Mouse (Mus musculus): Measurements from ENCODE around the gene Crabp1. TPM values are rescaled to one million over a fixed set of nuclear protein-coding genes. Genes with fewer than 3 reads are reported as not detected.
A peak's percentile ranks its signal among the peaks of the same experiment; 100 is the strongest.

The Crabp1 gene
- polyA plus RNA-seq, 1 experiment from 2014 or later, result 24.5 TPM

DNA sequence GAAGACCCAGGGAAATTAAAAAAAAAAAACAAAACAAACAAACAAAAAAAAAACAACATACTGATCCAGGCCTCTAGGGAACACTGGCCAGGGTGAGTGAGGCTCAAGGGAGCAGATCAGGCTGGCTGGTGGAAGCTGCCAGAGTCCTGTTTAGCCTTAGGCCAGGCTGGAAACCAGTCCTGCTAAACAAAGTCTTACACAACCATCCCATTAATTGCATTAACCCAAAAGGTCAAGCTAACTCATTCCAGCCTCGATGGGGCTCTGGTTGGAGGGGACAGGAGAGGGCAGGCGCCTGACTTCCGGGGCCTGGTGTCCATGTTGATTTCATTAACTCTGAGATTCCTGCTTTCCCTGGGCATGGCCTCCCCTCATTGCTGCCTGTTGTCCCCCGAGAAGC, 43.2 kb downstream of the Crabp1 start:
- ATAC-seq (ENCODE audit: insufficient number of reproducible peaks, low FRiP score), result no peak
- 55% methylated on average over 4 of the region's 4 CpGs for WGBS
- no peaks in the 10 kb centered on the region for H3K9me3 ChIP-seq (replicated peaks)
- no peak overlapping the region for H3K4me3 ChIP-seq
- no peaks in the 10 kb centered on the region for H3K36me3 ChIP-seq
- no peak overlapping the region for H3K27ac ChIP-seq (ENCODE audit: poor library complexity, severe bottlenecking)
- H3K27me3 ChIP-seq (replicated peaks), result no peaks in the 10 kb centered on the region; the same call in 1 of the 2 replicates
- H3K9ac ChIP-seq, result no peak overlapping the region
- no peak overlapping the region for H3K4me2 ChIP-seq
- H3K4me1 ChIP-seq (replicated peaks), result peaks cover 6% of the 10 kb centered on the region; the same call in 1 of the 2 replicates

GRCm38 (mm10) chr9:54809953-54810352, 45.4 kb downstream of the Crabp1 start:
- no peaks in the 10 kb centered on the region; the same call in 1 of the 2 replicates for H3K27me3 ChIP-seq (replicated peaks)
- no peaks in the 10 kb centered on the region for H3K36me3 ChIP-seq
- H3K4me3 ChIP-seq, result no peak overlapping the region
- no peaks in the 10 kb centered on the region for H3K9me3 ChIP-seq (replicated peaks)
- 0 out of 2 replicates have a peak overlapping the region, but pooled peaks have one; percentile 9 for H3K9ac ChIP-seq
- ATAC-seq (ENCODE audit: insufficient number of reproducible peaks, low FRiP score), result no peak
- H3K4me1 ChIP-seq (replicated peaks), result no peaks in the 10 kb centered on the region
- 36% methylated on average over 4 of the region's 4 CpGs for WGBS
- no peak overlapping the region for H3K4me2 ChIP-seq
- H3K27ac ChIP-seq (ENCODE audit: poor library complexity, severe bottlenecking), result no peak overlapping the region

DNA sequence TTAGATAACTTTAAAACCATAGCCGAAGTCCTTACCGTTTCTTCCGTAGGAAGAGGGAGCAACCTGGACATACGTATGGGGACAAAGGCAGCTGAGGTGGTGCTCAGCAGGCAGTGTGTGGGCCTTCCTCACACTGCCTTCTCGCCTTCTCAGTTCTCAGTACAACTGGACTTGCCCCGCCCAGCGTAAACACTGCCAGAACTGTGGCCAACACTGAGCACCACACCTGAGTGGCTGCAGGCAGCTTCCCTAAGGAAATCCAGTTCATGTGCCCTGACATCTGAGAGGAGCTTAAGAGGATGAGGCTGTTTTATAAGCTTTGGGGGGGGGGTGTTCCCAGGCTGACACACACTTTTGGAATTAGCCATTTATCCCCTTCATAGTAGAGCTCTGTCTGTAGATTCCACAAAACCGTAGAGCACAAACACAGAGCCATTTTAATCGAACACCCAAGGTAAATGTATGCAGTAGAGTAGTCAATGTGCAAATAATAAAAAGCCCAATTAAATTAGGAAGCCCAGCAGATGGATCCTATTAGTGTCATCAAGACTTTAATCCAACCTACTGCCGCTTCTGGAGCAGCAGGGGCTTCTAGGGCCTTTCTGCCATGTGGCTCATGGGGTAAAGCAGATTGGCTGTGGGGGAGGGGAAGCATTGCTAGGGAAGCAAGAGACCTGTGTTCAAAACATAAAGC, 52.1 kb downstream of the Crabp1 start:
- H3K9ac ChIP-seq, result no peak overlapping the region
- no peaks in the 10 kb centered on the region for H3K9me3 ChIP-seq (replicated peaks)
- ATAC-seq (ENCODE audit: insufficient number of reproducible peaks, low FRiP score), result no peak
- H3K27ac ChIP-seq (ENCODE audit: poor library complexity, severe bottlenecking), result no peak overlapping the region
- no peak overlapping the region for H3K4me2 ChIP-seq
- H3K36me3 ChIP-seq, result no peaks in the 10 kb centered on the region
- no peaks in the 10 kb centered on the region for H3K4me1 ChIP-seq (replicated peaks)
- H3K4me3 ChIP-seq, result no peak overlapping the region
- 69% methylated on average over 10 of the region's 10 CpGs for WGBS
- peaks cover 18% of the 10 kb centered on the region for H3K27me3 ChIP-seq (replicated peaks)

DNA sequence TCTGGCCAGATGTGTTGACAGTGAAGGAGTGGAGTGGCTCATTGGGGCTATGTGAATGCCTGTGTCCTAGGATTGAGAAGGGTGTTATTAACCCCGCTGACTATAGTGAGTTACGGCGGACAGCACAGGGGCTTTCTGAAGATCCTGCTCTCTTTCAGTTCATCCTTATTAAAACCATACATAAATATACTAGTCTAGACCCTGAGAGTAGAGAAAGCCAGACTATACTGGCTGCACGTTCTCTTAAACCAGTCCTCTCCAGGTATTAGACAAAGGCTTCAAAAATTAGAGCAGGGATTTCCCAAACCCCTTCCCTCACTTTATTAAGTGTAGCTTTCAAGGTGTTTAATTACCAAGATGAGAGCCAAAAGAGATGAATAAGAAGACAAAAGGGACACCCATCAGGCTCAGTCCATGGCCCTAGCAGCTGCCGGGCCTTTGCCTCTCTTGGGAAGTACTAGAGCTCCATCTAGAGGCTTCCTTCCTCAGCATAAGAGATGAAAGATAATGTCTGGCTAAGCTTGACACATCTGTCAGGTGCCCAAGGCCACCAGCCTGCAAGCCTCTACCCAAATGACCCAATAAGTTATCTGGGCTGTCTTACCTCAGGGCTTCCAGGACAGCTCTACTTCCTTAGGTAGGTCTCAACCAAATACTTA, 57.0 kb downstream of the Crabp1 start:
- no peak overlapping the region for H3K27ac ChIP-seq (ENCODE audit: poor library complexity, severe bottlenecking)
- no peak overlapping the region for H3K4me3 ChIP-seq
- ATAC-seq (ENCODE audit: insufficient number of reproducible peaks, low FRiP score), result no peak
- H3K4me2 ChIP-seq, result no peak overlapping the region
- H3K27me3 ChIP-seq (replicated peaks), result peaks cover 18% of the 10 kb centered on the region
- H3K9ac ChIP-seq, result no peak overlapping the region
- H3K36me3 ChIP-seq, result no peaks in the 10 kb centered on the region
- no peaks in the 10 kb centered on the region for H3K4me1 ChIP-seq (replicated peaks)
- WGBS, result 56% methylated on average over 5 of the region's 5 CpGs
- no peaks in the 10 kb centered on the region for H3K9me3 ChIP-seq (replicated peaks)

Other genes with a start within 250 kb of the Crabp1 start
- gene Sh2d7, start 225.8 kb upstream of the Crabp1 start, polyA plus RNA-seq (2016; fragmentation: Nextera tagmentation; extraction: Ambion mirVana), result not detected in 2 replicates
- gene Cib2, start 204.5 kb upstream of the Crabp1 start, polyA plus RNA-seq (2016; fragmentation: Nextera tagmentation; extraction: Ambion mirVana), result 4.1 and 4.9 TPM in 2 replicates
- 457 and 462 TPM in 2 replicates for gene Idh3a, start 178.4 kb upstream of the Crabp1 start, polyA plus RNA-seq (2016; fragmentation: Nextera tagmentation; extraction: Ambion mirVana)
- 0.20 TPM in 1 of 2 replicates, not detected in the other for gene Acsbg1, start 102.9 kb upstream of the Crabp1 start, polyA plus RNA-seq (2016; fragmentation: Nextera tagmentation; extraction: Ambion mirVana)
- 29.0 and 31.1 TPM in 2 replicates for gene Dnaja4, start 65.9 kb upstream of the Crabp1 start, polyA plus RNA-seq (2016; fragmentation: Nextera tagmentation; extraction: Ambion mirVana)
- 99.5 and 101 TPM in 2 replicates for gene Wdr61, start 30.2 kb upstream of the Crabp1 start, polyA plus RNA-seq (2016; fragmentation: Nextera tagmentation; extraction: Ambion mirVana)
- gene Ireb2, start 99.0 kb downstream of the Crabp1 start, polyA plus RNA-seq (2016; fragmentation: Nextera tagmentation; extraction: Ambion mirVana), result 36.0 and 37.1 TPM in 2 replicates
- gene Hykk, start 152.5 kb downstream of the Crabp1 start, polyA plus RNA-seq (2016; fragmentation: Nextera tagmentation; extraction: Ambion mirVana), result 2.7 and 3.7 TPM in 2 replicates
- 237 and 247 TPM in 2 replicates for gene Psma4, start 186.0 kb downstream of the Crabp1 start, polyA plus RNA-seq (2016; fragmentation: Nextera tagmentation; extraction: Ambion mirVana)
- 0.35 and 0.38 TPM in 2 replicates for gene AY074887, start 186.2 kb downstream of the Crabp1 start, polyA plus RNA-seq (2016; fragmentation: Nextera tagmentation; extraction: Ambion mirVana)
- 0.14 and 0.28 TPM in 2 replicates for gene Chrna5, start 216.1 kb downstream of the Crabp1 start, polyA plus RNA-seq (2016; fragmentation: Nextera tagmentation; extraction: Ambion mirVana)

Measured in heart, embryonic 12.5 days (tissue).